Mouse (Mus musculus) E14TG2a.4 (cell line): ENCODE results near the gene Pth1r.

Experiments used
- CTCF ChIP-seq: conservative IDR thresholded peaks from 2 replicates; pipeline ENCODE4 v1.5.1; 2014; ENCODE audit warnings: low read length
- POU5F1 ChIP-seq: IDR thresholded peaks from 2 replicates; pipeline ENCODE4 v1.6.1; 2014; ENCODE audit warnings: low read length, borderline replicate concordance

DNA sequence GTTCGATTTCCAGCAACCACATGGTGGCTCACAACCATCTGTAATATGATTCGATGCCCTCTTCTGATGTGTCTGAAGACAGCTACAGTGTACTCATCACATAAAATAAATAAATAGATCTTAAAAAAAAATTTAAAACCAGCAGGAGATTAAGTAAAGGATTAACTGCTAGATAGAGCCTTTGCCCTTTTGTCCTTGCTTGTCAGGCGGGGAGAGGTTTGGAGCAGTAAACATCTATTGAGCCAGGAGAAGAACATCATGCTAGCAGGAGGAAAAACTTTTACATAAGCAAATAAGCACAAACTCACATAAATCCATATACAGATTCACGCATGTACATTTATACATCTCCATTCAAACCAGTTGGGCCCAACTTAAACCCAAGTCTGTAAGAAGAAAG is 34.4 kb downstream of the Pth1r start:
- TF ChIP-seq CTCF = no peak
- no peak for TF ChIP-seq POU5F1
